Mouse (Mus musculus) heart, postnatal 10 days (tissue): ENCODE data around the gene Mas1. TPM values are rescaled to one million over a fixed set of nuclear protein-coding genes. Genes with fewer than 3 reads are reported as not detected.

Source experiments
- DNase-seq, 2 experiments: peaks; one replicate each; pipeline ENCODE4 v3.0.0; 2021
- intact Hi-C: fragments of 180-260 bp; cut with DNase I; formaldehyde crosslinking; loops from one replicate; pipeline ENCODE4 v1.15.1; 2025
- total RNA-seq, 2 experiments: library from RNA; stranded (reverse); gene quantifications; 2 replicates each; pipeline ENCODE4 v1.2.3; 2021

Mas1 gene
- total RNA-seq, 2 experiments from 2014 or later, result 0.22 to 0.50 TPM

DNA sequence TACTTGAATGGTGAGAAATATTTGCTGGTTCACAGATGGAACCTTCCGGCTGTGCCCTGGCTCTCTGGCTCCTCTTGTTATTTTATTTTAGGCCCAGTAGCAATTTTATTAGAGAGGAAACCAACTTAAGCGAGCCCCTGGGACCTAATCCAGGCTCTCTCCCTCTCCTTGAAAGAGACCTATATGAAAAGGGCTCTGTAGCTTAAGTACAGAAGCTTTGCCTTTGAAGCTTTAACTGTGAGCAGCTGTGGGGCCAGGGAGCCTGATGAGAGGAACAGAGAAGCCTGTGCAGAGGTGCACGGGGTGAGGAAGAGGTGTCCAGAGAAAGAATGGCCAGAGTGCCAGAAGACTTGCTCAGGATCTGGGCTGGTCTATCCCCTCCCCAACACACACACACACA, 33.1 kb downstream of the Mas1 start:
- intact Hi-C loops, result no loop called here
- DNase-seq, result no peak

DNA sequence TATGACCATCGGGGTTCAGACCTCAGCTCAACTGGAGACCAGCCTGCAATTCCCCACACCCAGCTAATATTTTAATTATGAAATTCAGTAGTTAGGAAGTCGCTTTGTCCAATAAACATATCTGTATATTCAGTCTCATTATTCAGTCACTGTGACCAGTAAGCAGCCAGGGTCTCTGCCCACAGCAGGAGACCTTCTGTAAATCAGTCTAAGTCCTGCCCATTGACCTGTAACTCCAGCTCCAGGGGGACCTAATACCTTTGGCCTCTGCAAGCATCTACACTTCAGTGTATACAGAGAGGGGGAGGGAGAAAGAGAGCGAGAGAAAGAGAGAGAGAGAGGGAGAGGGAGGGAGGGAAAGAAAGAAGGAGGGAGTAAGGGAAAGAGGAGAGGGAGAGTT, 33.6 kb downstream of the Mas1 start:
- intact Hi-C loops, result no loop called here
- DNase-seq, result no peak

DNA sequence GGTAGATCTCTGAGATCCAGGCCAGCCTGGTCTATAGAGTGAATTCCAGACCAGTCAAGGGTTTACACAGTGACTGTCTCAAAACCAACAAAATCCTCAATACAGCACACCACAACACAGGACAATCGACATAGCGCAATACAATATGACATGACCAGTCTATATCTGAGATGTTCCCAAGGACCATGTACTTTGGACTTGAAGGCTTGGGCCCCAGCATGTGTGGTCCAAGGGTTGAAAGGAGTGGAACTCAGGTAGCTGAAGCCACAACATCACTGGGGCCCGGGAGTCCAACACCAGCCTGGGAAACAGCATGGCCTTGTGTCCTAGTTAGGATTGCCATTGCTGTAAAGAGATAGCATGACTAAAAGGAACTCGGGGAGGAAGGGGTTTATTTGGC, 35.3 kb downstream of the Mas1 start:
- intact Hi-C loops, result no loop called here
- no peak for DNase-seq

DNA sequence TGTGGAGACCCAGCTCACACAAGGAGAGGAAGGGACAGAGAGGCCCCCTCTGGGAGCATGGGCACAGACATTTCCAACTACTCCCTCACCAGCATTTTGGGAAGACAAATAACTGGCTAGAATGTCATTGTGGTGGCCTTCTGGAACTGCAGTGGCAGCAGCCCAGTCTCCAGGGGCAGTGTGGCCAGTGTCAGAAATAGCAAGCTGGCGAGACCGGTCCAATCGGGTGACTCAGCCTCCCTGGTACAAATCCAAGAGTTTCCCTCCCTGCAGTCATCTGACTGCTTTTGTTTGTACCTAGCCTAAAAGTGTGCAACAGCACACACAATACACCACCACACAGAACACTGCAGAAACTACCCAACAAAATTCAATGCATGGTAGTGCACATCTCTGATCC, 35.7 kb downstream of the Mas1 start:
- DNase-seq, result peak; percentile 79 to 85
- intact Hi-C loops, result no loop called here

DNA sequence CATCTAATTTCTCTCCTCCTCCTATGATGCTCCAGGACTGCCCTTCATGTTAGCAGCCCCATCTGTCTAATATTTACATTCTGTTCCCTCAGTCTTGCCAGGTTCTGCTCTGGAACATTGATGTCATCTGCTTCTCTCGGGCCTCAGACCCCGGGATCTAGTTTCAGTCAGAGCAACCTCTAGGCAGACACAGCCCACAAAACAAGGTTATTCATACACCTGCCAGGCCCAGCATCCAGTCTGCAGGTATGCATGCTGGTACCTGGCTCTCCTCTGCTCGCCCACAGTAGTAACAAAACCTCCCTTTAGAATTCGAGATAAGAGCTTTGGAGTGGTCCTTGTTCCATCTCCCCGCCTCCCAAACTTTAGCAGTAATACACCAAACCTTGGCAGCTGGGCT, 37.6 kb downstream of the Mas1 start:
- DNase-seq, result no peak
- intact Hi-C loops, result no loop called here

DNA sequence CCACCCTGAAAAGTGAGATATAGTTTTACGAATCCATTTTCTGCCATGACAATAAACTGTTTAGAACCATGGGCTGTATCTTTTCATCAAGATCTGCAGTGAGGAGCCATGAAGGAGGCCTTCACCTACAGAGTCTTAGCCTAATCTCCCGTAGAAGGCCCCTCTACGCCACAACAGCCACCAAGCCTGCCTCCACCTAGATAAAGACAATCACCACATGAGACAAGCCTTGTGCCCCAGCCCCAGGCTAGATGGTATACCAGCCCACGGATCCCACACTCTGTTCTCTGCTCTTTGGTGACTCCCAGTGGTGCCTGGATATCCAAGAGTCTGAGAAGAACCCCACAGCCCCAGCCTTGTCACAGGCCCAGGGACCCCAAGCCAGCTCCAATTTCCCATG, 52.1 kb downstream of the Mas1 start:
- no peak for DNase-seq
- intact Hi-C loops, result no loop called here

DNA sequence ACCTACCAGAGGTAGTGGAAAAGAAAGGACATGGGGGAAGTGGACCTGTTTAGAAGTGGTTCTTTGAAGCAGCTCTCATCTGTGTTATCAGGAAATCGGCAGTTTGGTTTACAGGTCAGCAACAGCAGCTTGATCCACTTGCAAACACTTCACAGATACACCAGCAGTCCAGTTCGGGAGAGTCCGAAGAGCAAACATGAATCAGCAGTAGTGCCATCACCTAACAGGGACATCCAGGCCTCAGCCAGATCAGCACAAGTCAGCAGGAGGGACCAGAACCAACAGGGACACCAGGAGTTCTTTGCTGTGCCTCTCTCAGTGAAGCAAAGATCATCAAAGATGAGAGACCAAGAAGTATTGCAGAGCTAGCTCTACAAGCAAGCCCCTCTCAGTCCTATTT, 53.4 kb downstream of the Mas1 start:
- no peak for DNase-seq
- intact Hi-C loops, result no loop called here

DNA sequence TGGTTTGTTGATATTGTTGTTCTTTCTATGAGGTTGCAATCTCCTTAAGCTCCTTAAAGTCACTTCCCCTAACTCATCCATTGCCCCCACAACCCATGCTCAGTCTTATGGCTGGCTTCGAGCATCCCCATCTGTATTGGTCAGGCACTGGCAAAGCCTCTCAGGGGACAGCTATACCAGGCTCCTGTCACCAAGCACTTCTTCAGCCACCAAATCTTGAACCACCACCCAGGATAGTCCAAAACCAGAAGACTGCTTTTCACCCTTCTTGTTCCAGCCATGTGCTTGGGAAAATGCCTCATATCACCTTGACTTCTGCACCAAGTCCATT, 57.0 kb downstream of the Mas1 start:
- no peak for DNase-seq
- intact Hi-C loops, result loop anchor here (1.0 to 2.0 kb wide), 4 partner anchors 97 to 394 kb away; no protein-coding TSS in a partner anchor

DNA sequence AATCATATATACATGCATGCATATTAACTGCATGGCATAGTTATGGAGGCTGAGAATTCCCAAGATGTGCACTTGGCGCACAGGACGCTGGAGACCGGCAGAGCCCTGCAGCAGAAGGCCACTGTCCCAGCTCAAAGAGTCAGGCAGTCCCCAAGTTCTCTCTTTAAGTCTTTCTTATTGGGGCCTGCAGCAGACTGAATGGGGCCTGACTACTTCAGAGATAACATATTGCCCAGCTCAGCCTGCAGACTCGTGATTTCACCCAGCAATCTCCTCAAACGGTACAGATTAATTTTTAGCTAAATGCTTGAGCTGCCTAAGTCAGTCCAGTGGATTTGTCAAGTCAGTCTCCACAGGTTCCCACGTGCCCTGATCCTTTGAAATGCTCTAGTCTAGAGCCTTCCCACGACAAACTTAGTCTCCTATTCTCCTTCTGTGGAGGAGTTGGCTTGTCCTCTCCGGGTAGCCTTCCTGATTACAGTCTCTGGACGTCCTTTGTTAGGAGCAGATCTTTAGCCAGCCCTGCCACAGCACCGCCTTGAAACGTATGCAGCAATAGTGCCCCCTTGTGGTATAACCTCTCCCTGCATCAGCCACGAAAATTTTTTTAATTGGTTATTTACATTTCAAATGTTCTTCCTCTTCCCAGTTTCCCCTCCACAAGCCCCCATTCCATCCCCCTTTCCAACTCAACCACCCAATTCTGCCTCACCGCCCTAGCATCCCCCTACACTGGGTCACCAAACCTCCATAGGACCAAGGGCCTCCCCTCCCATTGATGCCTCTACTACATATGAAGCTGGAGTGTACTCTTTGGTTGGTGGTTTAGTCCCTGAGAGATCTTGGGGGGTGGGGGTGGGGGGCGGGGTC, 57.6 kb downstream of the Mas1 start:
- intact Hi-C loops, result loop anchor here (1.0 to 2.0 kb wide), 4 partner anchors 96 to 394 kb away; no protein-coding TSS in a partner anchor
- peak; percentile 84 to 88 for DNase-seq

DNA sequence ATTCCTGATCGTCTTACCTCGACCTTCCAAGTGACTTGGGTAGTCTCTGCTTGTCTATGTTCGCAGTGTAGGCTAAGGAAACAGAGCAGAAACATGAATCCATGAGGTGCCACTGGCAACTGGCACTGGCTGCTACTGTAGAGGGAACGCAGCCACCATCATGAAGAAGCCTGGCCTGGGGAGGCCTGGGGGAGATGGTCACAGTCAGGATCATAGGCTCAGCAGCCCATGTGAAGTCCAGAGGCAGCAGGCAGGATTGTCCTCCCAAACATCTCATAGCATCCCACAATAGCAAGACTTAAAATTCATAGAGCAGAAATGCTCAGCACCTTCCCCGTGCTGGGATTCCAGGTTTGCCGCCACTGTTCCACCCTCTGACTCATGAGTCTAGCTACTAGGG, 59.1 kb downstream of the Mas1 start:
- intact Hi-C loops, result no loop called here

DNA sequence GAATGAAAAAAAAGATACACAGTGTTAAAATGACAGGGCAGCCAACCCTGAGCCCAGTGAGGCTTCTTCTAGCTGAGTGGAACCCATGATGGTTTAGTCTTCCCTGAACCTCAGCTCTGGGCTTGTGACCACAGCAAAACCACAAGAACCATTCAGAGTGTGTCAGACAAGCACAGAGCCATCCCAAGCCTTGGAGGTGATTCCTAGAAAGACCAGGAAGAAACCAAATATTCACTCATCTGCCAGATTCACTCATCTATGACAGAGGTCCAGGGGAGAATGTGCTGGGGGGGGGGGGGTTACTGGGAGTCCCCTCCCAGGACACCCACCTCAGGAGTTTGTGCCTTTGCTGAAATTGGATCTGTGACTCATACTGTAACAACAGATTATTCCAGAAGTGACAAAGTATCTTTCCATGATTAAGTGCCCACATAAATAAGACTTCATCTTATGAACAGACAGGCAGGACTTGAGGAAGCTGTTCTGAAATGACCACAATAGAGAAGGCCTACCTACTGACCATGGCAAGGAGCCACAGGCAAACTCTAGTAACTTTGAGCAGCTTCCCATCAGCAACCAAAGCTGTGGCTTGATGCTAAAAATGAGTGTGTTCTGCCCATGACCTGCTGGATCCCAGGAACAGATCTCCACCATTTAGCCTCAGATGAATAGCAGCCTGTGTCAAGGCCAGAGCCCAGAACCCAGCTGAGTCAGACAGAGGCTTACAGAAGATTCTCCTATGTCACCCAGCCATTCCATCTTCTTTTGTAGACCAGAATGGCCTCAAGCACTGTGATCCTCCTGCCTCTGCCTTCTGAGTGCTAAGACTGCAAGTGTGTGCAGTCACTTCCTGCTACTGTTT, 63.1 kb downstream of the Mas1 start:
- no peak for DNase-seq
- intact Hi-C loops, result no loop called here

More for the DNA sequence above, 59.1 kb downstream of the Mas1 start:
- no peak for DNase-seq

DNA sequence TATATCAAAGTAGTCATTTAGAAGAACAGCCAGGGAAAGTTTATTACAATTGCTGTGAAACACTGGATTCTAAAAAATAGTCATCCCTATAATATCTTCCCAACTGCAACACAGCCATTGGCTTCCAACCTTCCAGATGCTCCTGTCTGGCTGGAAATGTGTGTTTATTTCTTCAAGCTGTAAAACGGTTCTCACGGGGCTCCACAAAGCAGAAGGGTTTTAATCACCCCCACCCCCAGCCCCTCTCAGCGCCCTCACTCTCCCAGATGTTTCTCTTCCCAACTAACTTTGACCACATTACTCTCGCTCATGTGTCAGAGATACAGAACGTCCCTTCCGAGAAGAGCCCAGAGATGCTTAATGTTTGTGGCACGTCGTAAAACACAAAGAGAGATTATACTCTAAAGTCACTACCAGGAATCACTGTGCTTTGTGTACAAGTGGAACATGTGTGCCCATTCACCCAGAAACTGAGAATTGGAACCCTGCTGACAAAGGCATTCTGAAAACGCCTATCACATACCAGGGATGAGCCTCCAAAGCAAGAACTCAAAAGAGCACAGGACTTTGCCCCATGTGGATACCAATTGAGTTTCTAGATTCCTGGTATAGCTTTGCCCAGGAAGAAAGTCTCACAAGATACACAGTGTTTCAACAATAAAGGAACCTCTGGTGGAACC, 65.9 kb downstream of the Mas1 start:
- intact Hi-C loops, result no loop called here
- DNase-seq, result peak in 1 of 2 experiments; percentile 41

DNA sequence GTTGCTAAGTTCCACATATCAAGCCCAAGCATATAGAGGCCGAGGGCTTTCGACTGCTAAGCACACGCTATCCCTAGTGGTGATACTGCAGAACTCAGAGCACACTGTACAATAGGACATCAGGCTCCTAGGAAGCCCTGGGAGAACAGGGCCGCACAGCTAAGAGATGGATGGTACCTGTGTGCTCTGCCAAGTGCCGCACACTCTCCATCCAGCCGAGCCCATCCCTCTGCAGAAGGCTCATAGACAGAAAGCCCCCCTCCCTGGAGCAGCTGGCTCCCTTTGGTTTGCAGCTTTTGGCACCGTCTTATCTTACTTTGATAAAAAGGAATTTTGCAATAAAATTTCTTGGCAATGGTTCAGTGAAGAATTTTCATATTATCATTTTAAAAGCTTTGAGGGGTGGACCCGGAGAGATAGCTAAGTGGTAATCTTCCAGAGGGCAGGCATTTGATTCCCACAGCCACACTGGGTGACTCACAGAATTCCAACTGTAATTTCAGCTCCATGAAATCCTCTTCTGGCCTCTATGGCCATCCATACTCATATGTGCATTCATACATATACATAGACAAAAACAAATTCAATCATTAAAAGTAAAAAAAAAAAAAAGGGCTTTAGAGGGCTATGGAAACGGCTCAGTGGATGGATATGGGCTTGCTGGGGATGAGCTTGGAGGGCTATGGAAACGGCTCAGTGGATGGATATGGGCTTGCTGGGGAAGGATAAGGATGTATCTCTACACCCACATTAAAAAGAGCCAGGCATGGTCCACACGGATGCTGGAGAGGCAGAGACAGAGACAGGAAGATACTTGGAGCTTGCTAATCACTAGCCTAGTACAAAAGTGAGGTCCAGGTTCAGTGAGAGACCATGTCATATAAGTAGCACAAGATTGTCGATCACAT, 68.3 kb downstream of the Mas1 start:
- intact Hi-C loops, result no loop called here
- DNase-seq, result peak; percentile 43 to 44

DNA sequence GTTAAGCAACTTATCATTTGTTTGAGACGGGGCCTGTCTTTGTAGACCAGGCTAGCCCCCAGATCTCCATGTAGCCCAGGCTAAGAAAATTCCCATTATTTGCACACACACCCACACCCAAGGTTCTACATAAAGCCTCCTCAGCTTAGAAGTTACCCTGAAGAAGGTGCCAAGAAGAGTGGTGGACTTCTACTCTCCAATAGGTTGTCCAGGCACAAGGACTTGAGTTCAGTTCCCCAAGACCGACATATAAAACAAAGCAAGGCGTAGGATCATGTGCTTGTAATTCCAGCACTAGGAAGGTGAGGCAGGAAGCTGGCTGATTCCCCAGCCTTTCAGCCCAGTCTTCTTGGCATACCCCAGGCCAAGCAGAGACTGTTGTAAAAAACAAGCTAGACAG, 69.4 kb downstream of the Mas1 start:
- intact Hi-C loops, result no loop called here

DNA sequence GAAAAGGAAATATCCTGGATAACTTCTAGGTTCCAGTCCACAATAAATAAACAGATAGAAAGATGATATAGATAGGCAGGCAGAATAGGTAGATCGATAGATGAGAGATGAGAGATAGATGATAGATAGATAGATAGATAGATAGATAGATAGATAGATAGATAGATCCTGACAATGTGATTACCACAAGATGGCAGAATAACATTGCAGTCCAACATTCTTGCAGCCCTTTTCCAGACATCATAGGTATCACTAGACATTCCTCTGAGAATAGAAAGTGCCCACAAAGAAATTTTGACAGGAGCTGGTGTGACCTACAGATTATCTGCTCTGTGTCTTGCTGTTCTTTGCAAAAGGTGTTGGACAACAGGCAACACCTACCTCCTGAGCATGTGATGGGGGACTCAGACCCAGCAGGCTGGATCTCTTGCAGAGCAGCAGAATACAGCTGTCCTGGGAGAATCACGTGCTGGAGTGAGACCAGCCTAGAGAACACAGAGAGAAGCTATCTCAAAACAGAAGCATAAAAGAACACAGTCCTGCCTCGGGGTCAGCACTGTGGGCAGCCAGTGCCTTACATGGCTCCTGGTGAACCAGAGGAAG, 70.4 kb downstream of the Mas1 start:
- no peak for DNase-seq
- intact Hi-C loops, result no loop called here

More for the DNA sequence above, 69.4 kb downstream of the Mas1 start:
- no peak for DNase-seq

DNA sequence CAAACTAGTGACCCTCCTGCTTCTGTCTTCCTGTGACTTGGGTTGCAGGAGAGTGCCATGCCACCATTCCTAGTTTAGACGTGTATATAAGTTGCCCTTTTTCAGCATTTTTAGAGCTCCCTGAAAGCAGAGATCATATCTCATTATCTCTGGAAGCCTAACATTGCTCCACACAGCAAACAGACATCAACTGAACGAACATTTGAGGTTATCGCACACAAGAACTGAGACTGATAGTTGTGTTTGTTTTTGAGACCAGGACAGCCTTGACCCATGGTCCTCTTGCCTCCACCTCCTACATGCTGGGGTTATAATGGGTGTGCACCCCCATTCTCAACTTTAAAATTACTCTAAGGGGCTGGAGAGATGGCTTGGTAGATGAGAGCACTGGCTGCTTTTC, 71.3 kb downstream of the Mas1 start:
- intact Hi-C loops, result no loop called here
- no peak for DNase-seq

DNA sequence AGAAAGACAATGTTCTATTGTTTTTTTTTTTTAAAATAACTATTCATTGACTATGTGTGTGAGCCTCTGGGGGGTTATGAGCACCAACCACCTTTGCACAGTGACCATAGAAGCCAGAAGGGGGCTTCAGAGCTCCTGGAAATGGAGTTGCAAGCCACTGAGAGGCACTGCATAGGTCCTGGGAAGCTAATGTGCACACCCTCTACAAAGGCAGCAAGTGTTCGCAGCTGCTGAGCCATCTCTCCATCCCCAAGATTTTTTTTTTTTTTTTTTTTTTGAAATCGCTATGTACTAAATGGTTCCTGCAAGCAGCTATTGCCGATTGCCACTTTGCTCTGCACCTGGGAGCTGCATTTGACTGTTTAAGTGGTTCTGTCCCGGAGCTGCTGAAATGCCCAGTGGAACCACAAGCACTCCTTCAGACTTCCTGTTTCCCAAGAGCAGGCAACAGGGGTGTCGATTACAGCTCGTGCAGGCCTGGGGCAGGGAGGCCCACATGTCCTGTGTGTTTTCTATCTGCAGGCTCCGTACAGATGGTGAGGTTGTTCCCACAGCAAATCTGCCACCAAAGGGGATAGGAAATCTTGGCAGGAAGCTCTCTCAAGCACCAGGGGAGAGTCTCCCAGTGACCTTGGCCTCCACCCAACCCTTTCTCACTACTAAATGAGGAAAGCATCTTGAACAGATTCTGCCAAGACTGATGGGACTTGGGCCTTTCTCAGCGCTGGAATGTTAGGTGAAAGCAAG, 74.1 kb downstream of the Mas1 start:
- peak; percentile 90 to 91 for DNase-seq
- intact Hi-C loops, result loop anchor here (5.0 kb wide), 2 partner anchors 52 to 72 kb away; no protein-coding TSS in a partner anchor

DNA sequence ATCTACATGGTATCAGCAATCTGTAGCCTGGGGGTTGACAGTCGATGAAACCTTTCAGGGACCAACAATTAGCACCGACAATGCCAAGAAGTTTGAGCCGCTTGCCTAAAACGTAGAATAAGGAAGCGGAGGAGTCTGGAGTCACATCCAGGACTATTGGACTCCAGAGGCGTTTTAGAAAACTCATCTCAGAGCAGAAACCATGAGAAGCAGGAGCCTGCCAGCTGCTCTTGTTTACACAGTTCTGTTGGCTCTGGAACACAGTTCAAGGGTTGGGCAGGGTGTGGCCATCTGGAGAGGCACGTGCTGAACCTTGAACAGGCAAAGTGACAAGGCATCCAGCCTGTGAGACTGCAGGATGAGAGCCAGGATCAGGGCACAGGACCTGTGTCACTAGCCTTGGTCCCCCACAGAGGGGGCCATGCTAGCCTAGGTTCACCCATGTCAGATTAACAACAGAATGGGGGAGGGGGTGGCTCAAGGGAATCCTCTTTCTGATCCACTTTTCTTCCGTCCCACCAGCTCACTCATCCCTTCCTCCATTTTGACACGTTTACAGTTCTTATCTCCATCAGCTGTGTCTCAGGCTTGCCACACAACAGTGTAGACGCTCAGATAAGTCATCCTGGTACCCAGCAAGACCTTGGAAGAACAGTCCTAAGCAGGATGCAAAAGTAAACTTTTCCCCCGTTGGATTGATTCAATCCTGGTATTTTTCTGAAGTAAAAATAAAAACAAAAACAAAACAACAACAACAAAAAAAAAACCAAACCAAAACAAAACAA, 75.3 kb downstream of the Mas1 start:
- intact Hi-C loops, result loop anchor here (5.0 kb wide), 2 partner anchors 50 to 70 kb away; no protein-coding TSS in a partner anchor
- DNase-seq, result peak; percentile 86 to 90
